ENCODE assay signal across 25 mouse cellular contexts in genomic region chr10:116809383-116809782, GRCm38 (mm10).
"Had no signal": no experiment of that assay in that cellular context is flagged by ENCODE, and none has a peak within 500 bp of the region (broad histone marks: within the 10 kb centered on the region; RNA-seq: fewer than 3 reads in every experiment).

No protein-coding gene starts in this region.

- H3K9me3 ChIP-seq: limb, embryonic 12.5 days; limb, embryonic 15.5 days; midbrain, embryonic 10.5 days; midbrain, embryonic 13.5 days; neural tube, embryonic 12.5 days; neural tube, embryonic 15.5 days had no signal

- DNase-seq: kidney, adult 18-20 months; kidney, postnatal 14 days; kidney, postnatal 4 days; left cerebral cortex, postnatal 4 days; liver, postnatal 0 days; lung, embryonic 14.5 days; right cerebral cortex, adult 18-20 months; right cerebral cortex, postnatal 14 days; right cerebral cortex, postnatal 4 days; thymus, adult 2 months; thymus, postnatal 14 days; thymus, postnatal 4 days had no signal

- ATAC-seq: intestine, embryonic 16.5 days; liver, postnatal 0 days; lung, postnatal 0 days; midbrain, embryonic 13.5 days; midbrain, embryonic 16.5 days had no signal

- H3K4me1 ChIP-seq: limb, embryonic 15.5 days; megakaryocyte, embryonic 14.5 days; midbrain, embryonic 10.5 days; midbrain, embryonic 13.5 days; neural tube, embryonic 12.5 days; neural tube, embryonic 15.5 days had no signal

- H3K36me3 ChIP-seq: limb, embryonic 12.5 days; limb, embryonic 15.5 days; midbrain, embryonic 10.5 days; midbrain, embryonic 13.5 days; neural tube, embryonic 12.5 days; neural tube, embryonic 15.5 days had no signal

- H3K27ac ChIP-seq: limb, embryonic 12.5 days; limb, embryonic 15.5 days; liver, embryonic 14.5 days; midbrain, embryonic 10.5 days; midbrain, embryonic 13.5 days; neural tube, embryonic 12.5 days; neural tube, embryonic 15.5 days; stomach, postnatal 0 days had no signal

- H3K4me3 ChIP-seq: limb, embryonic 12.5 days; limb, embryonic 15.5 days; megakaryocyte, embryonic 14.5 days; midbrain, embryonic 10.5 days; midbrain, embryonic 13.5 days; neural tube, embryonic 12.5 days; neural tube, embryonic 15.5 days had no signal

- H3K4me2 ChIP-seq: limb, embryonic 12.5 days; limb, embryonic 15.5 days; liver, embryonic 11.5 days; lung, embryonic 14.5 days; midbrain, embryonic 13.5 days; neural tube, embryonic 12.5 days; neural tube, embryonic 15.5 days had no signal

- H3K27me3 ChIP-seq: limb, embryonic 12.5 days; limb, embryonic 15.5 days; megakaryocyte, embryonic 14.5 days; midbrain, embryonic 13.5 days; neural tube, embryonic 12.5 days; neural tube, embryonic 15.5 days had no signal

- H3K9ac ChIP-seq: limb, embryonic 12.5 days; limb, embryonic 15.5 days; liver, embryonic 14.5 days; liver, postnatal 0 days; lung, embryonic 14.5 days; midbrain, embryonic 13.5 days; neural tube, embryonic 12.5 days; neural tube, embryonic 15.5 days had no signal
